Mouse (Mus musculus) forebrain, embryonic 16.5 days (tissue): ENCODE results near the gene Skiv2l. TPM values are rescaled to one million over a fixed set of nuclear protein-coding genes. Genes with fewer than 3 reads are reported as not detected.
"Not testable (repeated sequence)": the region's sequence is repeated elsewhere in the genome, so short reads cannot be mapped to it uniquely, and the experiment has no call there.

Experiments used
- ATAC-seq: fragments of 200-750 bp; cut with Nextera tagmentation; 2 replicates; pipeline ENCODE4 v1.8.0; 2017; ENCODE audit warnings: mild to moderate bottlenecking, moderate library complexity
- H3K27ac ChIP-seq: fragments of 300-500 bp; sonication (generic); 2 replicates; pipeline ENCODE4 v1.5.1; 2014; ENCODE audit warnings: low read length, control low read depth
- H3K27me3 ChIP-seq: fragments of 300-500 bp; sonication (generic); replicated peaks from 2 replicates; pipeline ENCODE4 v1.6.1; 2014; ENCODE audit warnings: low read length; ENCODE audit not compliant: control insufficient read depth, insufficient read depth
- H3K36me3 ChIP-seq: fragments of 300-500 bp; sonication (generic); 2 replicates; pipeline ENCODE4 v1.6.1; 2014; ENCODE audit not compliant: control insufficient read depth, insufficient read depth
- H3K4me1 ChIP-seq: fragments of 300-500 bp; sonication (generic); replicated peaks from 2 replicates; pipeline ENCODE4 v1.6.1; 2014; ENCODE audit warnings: low read length; ENCODE audit not compliant: control insufficient read depth, insufficient read depth
- H3K4me2 ChIP-seq: fragments of 300-500 bp; sonication (generic); 2 replicates; pipeline ENCODE4 v1.6.1; 2014; ENCODE audit warnings: mild to moderate bottlenecking, low read length, control low read depth
- H3K4me3 ChIP-seq: fragments of 300-500 bp; sonication (generic); replicated peaks from 2 replicates; pipeline ENCODE4 v1.5.1; 2014; ENCODE audit warnings: mild to moderate bottlenecking, low read length, control low read depth
- H3K9ac ChIP-seq: fragments of 300-500 bp; sonication (generic); replicated peaks from 2 replicates; pipeline ENCODE4 v1.6.1; 2014; ENCODE audit warnings: low read depth, low read length, control low read depth
- H3K9me3 ChIP-seq: fragments of 300-500 bp; sonication (generic); 2 replicates; pipeline ENCODE4 v1.6.1; 2016; ENCODE audit warnings: low read length; ENCODE audit not compliant: control insufficient read depth
- WGBS: fragments of 180-500 bp; shearing (Covaris S2); extraction: QIAGEN DNeasy Blood & Tissue Kit; methylation state at CpG from one replicate; pipeline ENCODE4 v1.1.7; 2014; 5-methylcytosine and 5-hydroxymethylcytosine counted together
- polyA plus RNA-seq: library from polyadenylated mRNA; unstranded; fragments of >200 nt; fragmentation: Nextera tagmentation; extraction: Ambion mirVana; gene quantifications from 2 replicates; pipeline ENCODE4 v1.2.1, GENCODE M21; 2015

Skiv2l gene
- polyA plus RNA-seq, 1 experiment from 2014 or later: 65.6 TPM

- H3K9me3 ChIP-seq: no peaks in the 10 kb centered on the region
- WGBS: under 1% methylated on average over 40 of the region's 40 CpGs
- peak within 1 kb of the TSS; percentile 99 for H3K4me2 ChIP-seq
- H3K9ac ChIP-seq: peak within 1 kb of the TSS; percentile 87
- peak within 1 kb of the TSS; percentile 93 for H3K4me3 ChIP-seq
- no peaks in the 10 kb centered on the region for H3K27me3 ChIP-seq
- H3K4me1 ChIP-seq: peaks cover 26% of the 10 kb centered on the region
- peaks cover 14% of the 10 kb centered on the region for H3K36me3 ChIP-seq
- ATAC-seq: peak; percentile 93
- H3K27ac ChIP-seq: peak within 1 kb of the TSS; percentile 86
These were observed 13.2 kb downstream of the Skiv2l start, which contains the start of the genes Stk19 and Dxo for GRCm38 (mm10) chr17:34836856-34837221. Stk19 (minus strand) TSS chr17:34836945. Dxo (plus strand) TSS chr17:34837019.

- peak; percentile 77 for ATAC-seq
- H3K9me3 ChIP-seq: no peaks in the 10 kb centered on the region
- peaks cover 26% of the 10 kb centered on the region for H3K4me1 ChIP-seq
- peak overlapping the region; percentile 86 for H3K27ac ChIP-seq
- no peaks in the 10 kb centered on the region for H3K27me3 ChIP-seq
- H3K4me2 ChIP-seq: peak overlapping the region; percentile 99
- H3K36me3 ChIP-seq: peaks cover 16% of the 10 kb centered on the region
- WGBS: 2% methylated on average over 47 of the region's 48 CpGs
- H3K9ac ChIP-seq: peak overlapping the region; percentile 87
- peak overlapping the region; percentile 93 for H3K4me3 ChIP-seq
These were observed 13.7 kb downstream of the Skiv2l start for GRCm38 (mm10) chr17:34836155-34836855.

- H3K36me3 ChIP-seq: peaks cover 17% of the 10 kb centered on the region
- WGBS: 94% methylated on average over 1 of the region's 1 CpGs
- not testable (repeated sequence) for H3K9me3 ChIP-seq, H3K27me3 ChIP-seq, ATAC-seq, H3K4me2 ChIP-seq, H3K27ac ChIP-seq, H3K4me3 ChIP-seq, H3K9ac ChIP-seq, H3K4me1 ChIP-seq
These were observed 19.2 kb downstream of the Skiv2l start for GRCm38 (mm10) chr17:34830776-34831175.

DNA sequence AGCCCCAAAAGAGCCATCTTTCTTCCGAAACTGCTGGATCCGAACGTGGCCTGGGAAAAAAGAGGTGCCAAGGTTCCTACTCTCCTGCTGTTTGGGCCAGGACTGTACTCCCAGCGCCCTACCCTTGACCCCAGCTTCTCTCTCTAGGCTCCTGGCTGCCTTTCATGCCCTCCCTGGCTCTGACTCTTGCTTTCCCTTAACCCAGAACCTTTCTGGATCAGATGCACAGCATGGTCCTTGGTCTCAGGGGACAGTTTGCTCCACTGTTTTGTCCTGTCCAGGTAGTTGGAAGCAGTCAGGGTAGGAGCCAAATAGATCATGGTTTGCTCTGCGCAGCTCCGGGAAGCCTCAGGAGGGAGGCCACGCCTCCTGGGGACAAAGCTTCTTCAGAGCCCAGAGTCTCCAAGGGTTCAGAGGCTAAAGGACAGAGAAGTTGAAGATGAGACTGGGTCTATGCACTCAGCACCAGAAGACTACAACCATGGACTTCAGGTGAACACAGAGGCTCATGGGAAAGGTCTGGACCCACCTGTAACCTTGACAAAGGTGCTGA, 35.1 kb downstream of the Skiv2l start:
- ATAC-seq: no peak
- no peaks in the 10 kb centered on the region for H3K9me3 ChIP-seq
- no peak overlapping the region for H3K27ac ChIP-seq
- H3K27me3 ChIP-seq: no peaks in the 10 kb centered on the region
- no peak overlapping the region for H3K9ac ChIP-seq
- WGBS: 76% methylated on average over 7 of the region's 7 CpGs
- no peak overlapping the region for H3K4me2 ChIP-seq
- H3K36me3 ChIP-seq: no peaks in the 10 kb centered on the region
- no peaks in the 10 kb centered on the region for H3K4me1 ChIP-seq
- H3K4me3 ChIP-seq: no peak overlapping the region

DNA sequence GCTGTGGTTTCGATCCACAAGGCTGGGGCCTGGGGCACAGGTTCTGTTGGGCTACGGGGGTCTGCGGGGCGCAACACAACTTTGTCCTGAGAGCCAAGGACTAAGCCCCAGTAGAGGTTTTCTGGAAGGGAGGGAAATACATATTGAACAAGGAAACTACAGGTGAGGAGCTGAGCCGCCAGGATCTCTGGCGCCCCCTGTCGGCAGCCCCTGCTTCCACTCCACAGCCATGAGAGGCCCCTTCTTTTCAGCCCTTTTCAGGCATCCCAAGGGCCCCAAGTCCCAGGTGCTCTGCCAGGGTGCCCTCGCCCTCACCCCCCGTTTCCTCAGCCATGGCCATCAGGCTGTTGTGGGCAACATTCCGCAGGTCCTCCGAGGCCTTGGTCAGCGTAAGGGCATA, 36.3 kb downstream of the Skiv2l start:
- not testable (repeated sequence) for H3K27me3 ChIP-seq, H3K4me3 ChIP-seq, H3K27ac ChIP-seq, H3K9ac ChIP-seq, H3K4me1 ChIP-seq, ATAC-seq, H3K4me2 ChIP-seq, H3K9me3 ChIP-seq, H3K36me3 ChIP-seq
- WGBS: 63% methylated on average over 12 of the region's 12 CpGs

DNA sequence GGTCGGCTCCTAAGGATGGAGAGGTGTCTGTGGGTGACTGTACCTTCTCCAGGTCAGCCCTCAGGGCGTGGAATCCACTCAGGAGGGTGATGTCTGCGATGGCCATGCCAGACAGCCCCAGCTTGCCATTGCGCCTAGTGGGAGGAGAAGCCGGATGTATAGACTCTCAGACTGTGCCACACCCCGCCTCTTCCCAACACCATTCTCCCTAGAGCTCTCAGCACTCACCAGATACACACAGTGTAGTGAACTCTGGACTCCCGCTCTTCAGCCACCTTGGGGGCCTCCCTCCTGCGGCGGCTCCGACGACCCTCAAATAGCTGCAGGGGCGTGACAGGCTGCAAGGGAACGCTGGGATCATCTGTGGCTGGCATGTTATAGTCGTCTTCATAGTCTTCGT, 38.7 kb downstream of the Skiv2l start:
- Histone ChIP-seq H3K27me3 (no peaks in the 10 kb centered on the region), H3K4me2 (no peak overlapping the region), H3K9ac (no peak overlapping the region), H3K9me3 (no peaks in the 10 kb centered on the region), H3K36me3 (no peaks in the 10 kb centered on the region), H3K27ac (no peak overlapping the region), H3K4me3 (no peak overlapping the region), H3K4me1 (no peaks in the 10 kb centered on the region)
- whole genome bisulfite sequencing: 82% methylated on average over 15 of the region's 15 CpGs
- ATAC-seq: no peak

GRCm38 (mm10) chr17:34810811-34811210, 39.2 kb downstream of the Skiv2l start:
- H3K9me3 ChIP-seq, H3K27ac ChIP-seq, H3K4me2 ChIP-seq, H3K9ac ChIP-seq, H3K36me3 ChIP-seq, H3K4me3 ChIP-seq, H3K4me1 ChIP-seq, ATAC-seq, H3K27me3 ChIP-seq: not testable (repeated sequence)
- WGBS: 82% methylated on average over 8 of the region's 8 CpGs

DNA sequence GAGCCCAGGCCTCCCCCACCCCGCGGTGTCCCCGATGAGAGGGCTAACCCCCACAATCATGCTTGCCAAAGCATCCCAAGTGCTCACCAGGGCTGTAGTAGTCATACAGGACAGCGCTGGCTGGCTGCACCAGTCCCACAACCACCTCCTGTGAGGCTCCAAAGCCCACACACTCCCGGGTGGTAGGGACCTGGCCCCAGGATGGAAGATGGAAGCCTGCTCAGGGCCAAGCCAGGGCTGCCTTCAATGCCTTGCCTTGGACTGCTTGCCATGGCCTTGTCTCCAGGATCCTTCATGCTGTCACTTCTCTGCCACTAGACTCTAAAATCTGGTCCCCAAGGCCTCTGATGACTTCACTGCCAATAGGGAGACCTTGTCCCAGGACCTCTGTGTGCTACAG, 39.6 kb downstream of the Skiv2l start:
- H3K9ac ChIP-seq, H3K4me2 ChIP-seq, H3K9me3 ChIP-seq, H3K36me3 ChIP-seq, H3K27me3 ChIP-seq, H3K4me1 ChIP-seq, H3K27ac ChIP-seq, ATAC-seq, H3K4me3 ChIP-seq: not testable (repeated sequence)
- 94% methylated on average over 5 of the region's 5 CpGs for WGBS

DNA sequence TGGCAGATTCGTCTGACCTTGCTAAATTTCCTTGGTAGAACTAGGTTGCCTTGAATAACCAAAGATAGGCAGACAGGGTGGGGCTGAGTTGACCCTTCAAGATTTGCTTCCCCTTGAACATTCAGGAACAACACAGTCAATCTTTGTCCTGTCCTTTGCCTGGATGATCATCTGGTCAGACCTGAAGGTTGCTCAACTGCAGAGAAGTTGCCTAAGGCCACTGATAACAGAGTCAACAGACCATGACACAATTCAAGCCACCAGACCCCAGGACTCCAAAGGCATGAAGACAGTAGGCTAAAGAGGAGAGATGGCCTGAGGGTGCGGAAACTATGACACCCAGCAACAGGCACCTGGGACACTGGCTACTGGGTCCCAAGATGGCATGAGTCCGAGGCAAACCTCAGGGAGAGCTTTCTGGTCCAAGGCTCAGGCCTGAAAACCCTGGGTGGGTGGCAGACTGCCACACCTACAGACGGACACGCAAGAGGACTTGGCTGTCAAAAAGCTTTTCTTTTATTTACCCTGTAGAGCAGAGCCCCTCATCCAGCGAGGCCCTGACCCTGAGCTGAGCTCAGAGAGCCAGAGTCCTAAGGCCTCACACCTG, 41.3 kb downstream of the Skiv2l start:
- 85% methylated on average over 6 of the region's 6 CpGs for WGBS
- H3K4me3 ChIP-seq: no peak overlapping the region
- H3K27ac ChIP-seq: no peak overlapping the region
- no peak for ATAC-seq
- H3K9ac ChIP-seq: no peak overlapping the region
- no peaks in the 10 kb centered on the region for H3K36me3 ChIP-seq
- no peaks in the 10 kb centered on the region; the same call in 1 of the 2 replicates for H3K9me3 ChIP-seq
- H3K4me1 ChIP-seq: no peaks in the 10 kb centered on the region
- H3K27me3 ChIP-seq: no peaks in the 10 kb centered on the region
- H3K4me2 ChIP-seq: no peak overlapping the region
